Mouse (Mus musculus): Measurements from ENCODE around the gene Iqcf6. TPM values are rescaled to one million over a fixed set of nuclear protein-coding genes. Genes with fewer than 3 reads are reported as not detected.
"Not testable (repeated sequence)": the region's sequence is repeated elsewhere in the genome, so short reads cannot be mapped to it uniquely, and the experiment has no call there.

The Iqcf6 gene
- polyA plus RNA-seq (2015; fragmentation: Nextera tagmentation; extraction: Ambion mirVana), result not detected in 2 replicates

- no peaks in the 10 kb centered on the region for H3K9me3 ChIP-seq
- H3K4me2 ChIP-seq (replicated peaks), result no peak within 1 kb of the TSS
- H3K4me3 ChIP-seq, result no peak within 1 kb of the TSS
- no peak within 1 kb of the TSS for H3K9ac ChIP-seq (replicated peaks)
- ATAC-seq (replicated peaks), result no peak
- no peaks in the 10 kb centered on the region for H3K27me3 ChIP-seq
- no peak within 1 kb of the TSS for H3K27ac ChIP-seq (replicated peaks)
- no peaks in the 10 kb centered on the region for H3K36me3 ChIP-seq
- 83% methylated on average over 2 of the region's 2 CpGs for WGBS
- no peaks in the 10 kb centered on the region for H3K4me1 ChIP-seq
Measured at GRCm38 (mm10) chr9:106626282-106626681, at the start of gene Iqcf6. TSS of gene Iqcf6 (plus strand) at chr9:106626582.

- H3K36me3 ChIP-seq, result no peaks in the 10 kb centered on the region
- H3K4me1 ChIP-seq, result no peaks in the 10 kb centered on the region
- no peaks in the 10 kb centered on the region for H3K9me3 ChIP-seq
- H3K9ac ChIP-seq (replicated peaks), result no peak overlapping the region
- no peak overlapping the region for H3K4me3 ChIP-seq
- H3K27me3 ChIP-seq, result no peaks in the 10 kb centered on the region
- H3K4me2 ChIP-seq (replicated peaks), result no peak overlapping the region
- ATAC-seq (replicated peaks), result no peak
- 88% methylated on average over 7 of the region's 7 CpGs for WGBS
- H3K27ac ChIP-seq (replicated peaks), result no peak overlapping the region
Measured at GRCm38 (mm10) chr9:106580016-106580415, 46.4 kb upstream of the Iqcf6 start.

- Histone ChIP-seq H3K4me1 (no peaks in the 10 kb centered on the region), H3K27ac (replicated peaks) (no peak overlapping the region), H3K36me3 (no peaks in the 10 kb centered on the region), H3K4me2 (replicated peaks) (no peak overlapping the region), H3K9ac (replicated peaks) (no peak overlapping the region), H3K4me3 (no peak overlapping the region), H3K9me3 (no peaks in the 10 kb centered on the region), H3K27me3 (no peaks in the 10 kb centered on the region)
- no peak for ATAC-seq (replicated peaks)
- 79% methylated on average over 1 of the region's 1 CpGs for WGBS
Measured at GRCm38 (mm10) chr9:106582552-106582951, 43.8 kb upstream of the Iqcf6 start.

- H3K4me2 ChIP-seq (replicated peaks), result no peak overlapping the region
- H3K4me3 ChIP-seq, result no peak overlapping the region
- no peaks in the 10 kb centered on the region for H3K27me3 ChIP-seq
- no peaks in the 10 kb centered on the region for H3K9me3 ChIP-seq
- 92% methylated on average over 5 of the region's 5 CpGs for WGBS
- no peak for ATAC-seq (replicated peaks)
- no peak overlapping the region for H3K27ac ChIP-seq (replicated peaks)
- no peaks in the 10 kb centered on the region for H3K4me1 ChIP-seq
- H3K9ac ChIP-seq (replicated peaks), result no peak overlapping the region
- no peaks in the 10 kb centered on the region for H3K36me3 ChIP-seq
Measured at GRCm38 (mm10) chr9:106592158-106592557, 34.2 kb upstream of the Iqcf6 start.

- not testable (repeated sequence) for H3K36me3 ChIP-seq; H3K27ac ChIP-seq (replicated peaks); H3K27me3 ChIP-seq; H3K4me2 ChIP-seq (replicated peaks); ATAC-seq (replicated peaks); H3K4me1 ChIP-seq; H3K9ac ChIP-seq (replicated peaks); H3K9me3 ChIP-seq; H3K4me3 ChIP-seq
- 16% methylated on average over 4 of the region's 4 CpGs for WGBS
Measured at GRCm38 (mm10) chr9:106595402-106595801, 31.0 kb upstream of the Iqcf6 start.

- Histone ChIP-seq H3K9ac (replicated peaks) (no peak overlapping the region), H3K27ac (replicated peaks) (no peak overlapping the region), H3K4me2 (replicated peaks) (no peak overlapping the region), H3K4me1 (no peaks in the 10 kb centered on the region), H3K27me3 (no peaks in the 10 kb centered on the region), H3K36me3 (no peaks in the 10 kb centered on the region), H3K4me3 (no peak overlapping the region), H3K9me3 (no peaks in the 10 kb centered on the region)
- 71% methylated on average over 7 of the region's 7 CpGs for WGBS
- no peak for ATAC-seq (replicated peaks)
Measured at GRCm38 (mm10) chr9:106595836-106596235, 30.5 kb upstream of the Iqcf6 start.

GRCm38 (mm10) chr9:106598466-106598865, 27.9 kb upstream of the Iqcf6 start:
- Histone ChIP-seq H3K36me3 (no peaks in the 10 kb centered on the region), H3K27ac (replicated peaks) (no peak overlapping the region), H3K4me2 (replicated peaks) (no peak overlapping the region), H3K4me3 (no peak overlapping the region), H3K4me1 (no peaks in the 10 kb centered on the region), H3K9me3 (no peaks in the 10 kb centered on the region), H3K27me3 (no peaks in the 10 kb centered on the region), H3K9ac (replicated peaks) (no peak overlapping the region)
- WGBS, result 41% methylated on average over 7 of the region's 7 CpGs
- no peak for ATAC-seq (replicated peaks)

- no peaks in the 10 kb centered on the region for H3K9me3 ChIP-seq
- 21% methylated on average over 8 of the region's 8 CpGs for WGBS
- H3K4me3 ChIP-seq, result no peak overlapping the region
- ATAC-seq (replicated peaks), result no peak
- no peaks in the 10 kb centered on the region for H3K27me3 ChIP-seq
- H3K4me2 ChIP-seq (replicated peaks), result no peak overlapping the region
- H3K4me1 ChIP-seq, result no peaks in the 10 kb centered on the region
- no peaks in the 10 kb centered on the region for H3K36me3 ChIP-seq
- no peak overlapping the region for H3K9ac ChIP-seq (replicated peaks)
- H3K27ac ChIP-seq (replicated peaks), result no peak overlapping the region
Measured at GRCm38 (mm10) chr9:106600546-106600945, 25.8 kb upstream of the Iqcf6 start.

- no peaks in the 10 kb centered on the region for H3K27me3 ChIP-seq
- H3K36me3 ChIP-seq, result no peaks in the 10 kb centered on the region
- H3K9me3 ChIP-seq, result no peaks in the 10 kb centered on the region
- H3K27ac ChIP-seq (replicated peaks), result no peak overlapping the region
- WGBS, result 74% methylated on average over 4 of the region's 4 CpGs
- H3K4me2 ChIP-seq (replicated peaks), result no peak overlapping the region
- no peak for ATAC-seq (replicated peaks)
- H3K9ac ChIP-seq (replicated peaks), result no peak overlapping the region
- H3K4me3 ChIP-seq, result no peak overlapping the region
- H3K4me1 ChIP-seq, result no peaks in the 10 kb centered on the region
Measured at GRCm38 (mm10) chr9:106610727-106611126, 15.7 kb upstream of the Iqcf6 start.

GRCm38 (mm10) chr9:106613951-106614350, 12.4 kb upstream of the Iqcf6 start:
- H3K9ac ChIP-seq (replicated peaks), result no peak overlapping the region
- H3K4me3 ChIP-seq, result no peak overlapping the region
- no peaks in the 10 kb centered on the region for H3K9me3 ChIP-seq
- H3K36me3 ChIP-seq, result no peaks in the 10 kb centered on the region
- H3K4me2 ChIP-seq (replicated peaks), result no peak overlapping the region
- no peak for ATAC-seq (replicated peaks)
- H3K4me1 ChIP-seq, result no peaks in the 10 kb centered on the region
- 69% methylated on average over 2 of the region's 2 CpGs for WGBS
- H3K27ac ChIP-seq (replicated peaks), result no peak overlapping the region
- no peaks in the 10 kb centered on the region for H3K27me3 ChIP-seq

GRCm38 (mm10) chr9:106614616-106615015, 11.8 kb upstream of the Iqcf6 start:
- no peak overlapping the region for H3K4me3 ChIP-seq
- H3K27ac ChIP-seq (replicated peaks), result no peak overlapping the region
- ATAC-seq (replicated peaks), result no peak
- H3K4me2 ChIP-seq (replicated peaks), result no peak overlapping the region
- no peaks in the 10 kb centered on the region for H3K27me3 ChIP-seq
- no peaks in the 10 kb centered on the region for H3K4me1 ChIP-seq
- 0 out of 2 replicates have a peak, but pooled peaks cover 4% of the 10 kb centered on the region for H3K9me3 ChIP-seq
- H3K36me3 ChIP-seq, result no peaks in the 10 kb centered on the region
- H3K9ac ChIP-seq (replicated peaks), result no peak overlapping the region
- WGBS, result 45% methylated on average over 3 of the region's 3 CpGs

GRCm38 (mm10) chr9:106616306-106616705, 10.1 kb upstream of the Iqcf6 start:
- Histone ChIP-seq H3K4me2 (replicated peaks) (no peak overlapping the region), H3K9ac (replicated peaks) (no peak overlapping the region), H3K27ac (replicated peaks) (no peak overlapping the region), H3K36me3 (no peaks in the 10 kb centered on the region), H3K27me3 (no peaks in the 10 kb centered on the region), H3K9me3 (0 out of 2 replicates have a peak, but pooled peaks cover 4% of the 10 kb centered on the region), H3K4me1 (no peaks in the 10 kb centered on the region), H3K4me3 (no peak overlapping the region)
- 84% methylated on average over 9 of the region's 9 CpGs for WGBS
- no peak for ATAC-seq (replicated peaks)

GRCm38 (mm10) chr9:106617496-106617895, 8.9 kb upstream of the Iqcf6 start:
- Histone ChIP-seq H3K4me2 (replicated peaks) (no peak overlapping the region), H3K36me3 (no peaks in the 10 kb centered on the region), H3K4me1 (no peaks in the 10 kb centered on the region), H3K9ac (replicated peaks) (no peak overlapping the region), H3K27me3 (no peaks in the 10 kb centered on the region), H3K27ac (replicated peaks) (no peak overlapping the region), H3K4me3 (no peak overlapping the region), H3K9me3 (0 out of 2 replicates have a peak, but pooled peaks cover 4% of the 10 kb centered on the region)
- ATAC-seq (replicated peaks), result no peak
- 78% methylated on average over 3 of the region's 3 CpGs for WGBS

Measured in forebrain, embryonic 15.5 days (tissue).